Mouse (Mus musculus) megakaryocyte, adult 5-6 weeks (primary cell): Measurements from ENCODE around the gene Tmem259. TPM values are rescaled to one million over a fixed set of nuclear protein-coding genes. Genes with fewer than 3 reads are reported as not detected.

ENCODE experiments used
- total RNA-seq, 2 experiments: library from RNA; stranded (forward) in 1 of 2; stranded (reverse) in 1 of 2; fragments of 153-499, 151-499 nt in 1 of 2; fragments of 221-1000, 200-1000 nt in 1 of 2; gene quantifications; 2 replicates each; pipeline versions ENCODE4 v1.2.3 to v1.2.4; 2015 to 2017

The Tmem259 gene
- total RNA-seq, 2 experiments from 2014 or later = 52.1 to 52.2 TPM

Other genes starting within 250 kb of the Tmem259 start
Only the 30 nearest of the 33 such genes appear.
- gene Rnf126, start 217.4 kb downstream of the Tmem259 start, total RNA-seq (2015) = 30.4 and 34.0 TPM in 2 replicates
- gene Rnf126, start 217.4 kb downstream of the Tmem259 start, total RNA-seq (2017) = 12.5 and 13.0 TPM in 2 replicates
- 3.9 and 5.3 TPM in 2 replicates for gene Fstl3, start 207.1 kb downstream of the Tmem259 start, total RNA-seq (2015)
- gene Fstl3, start 207.1 kb downstream of the Tmem259 start, total RNA-seq (2017) = 1.7 and 2.7 TPM in 2 replicates
- 2.7 and 5.6 TPM in 2 replicates for gene Prss57, start 193.4 kb downstream of the Tmem259 start, total RNA-seq (2015)
- gene Prss57, start 193.4 kb downstream of the Tmem259 start, total RNA-seq (2017) = 1.2 and 1.8 TPM in 2 replicates
- gene Palm, start 190.8 kb downstream of the Tmem259 start, total RNA-seq (2015) = 39.3 and 42.2 TPM in 2 replicates
- gene Palm, start 190.8 kb downstream of the Tmem259 start, total RNA-seq (2017) = 30.2 and 35.5 TPM in 2 replicates
- not detected in 2 replicates for gene Misp, start 163.3 kb downstream of the Tmem259 start, total RNA-seq (2015)
- not detected in 2 replicates for gene Misp, start 163.3 kb downstream of the Tmem259 start, total RNA-seq (2017)
- 138 and 144 TPM in 2 replicates for gene Ptbp1, start 129.9 kb downstream of the Tmem259 start, total RNA-seq (2015)
- 97.9 and 133 TPM in 2 replicates for gene Ptbp1, start 129.9 kb downstream of the Tmem259 start, total RNA-seq (2017)
- 322 and 372 TPM in 2 replicates for gene Prtn3, start 109.9 kb downstream of the Tmem259 start, total RNA-seq (2015)
- 92.6 and 97.3 TPM in 2 replicates for gene Prtn3, start 109.9 kb downstream of the Tmem259 start, total RNA-seq (2017)
- 6.2 and 10.6 TPM in 2 replicates for gene Plppr3, start 109.7 kb downstream of the Tmem259 start, total RNA-seq (2015)
- 13.2 and 17.6 TPM in 2 replicates for gene Plppr3, start 109.7 kb downstream of the Tmem259 start, total RNA-seq (2017)
- 348 and 366 TPM in 2 replicates for gene Elane, start 98.1 kb downstream of the Tmem259 start, total RNA-seq (2015)
- gene Elane, start 98.1 kb downstream of the Tmem259 start, total RNA-seq (2017) = 161 and 164 TPM in 2 replicates
- not detected in 2 replicates for gene Cfd, start 93.5 kb downstream of the Tmem259 start, total RNA-seq (2015)
- not detected in 2 replicates for gene Cfd, start 93.5 kb downstream of the Tmem259 start, total RNA-seq (2017)
- gene Med16, start 75.4 kb downstream of the Tmem259 start, total RNA-seq (2015) = 12.0 and 13.6 TPM in 2 replicates
- 17.5 and 18.0 TPM in 2 replicates for gene Med16, start 75.4 kb downstream of the Tmem259 start, total RNA-seq (2017)
- not detected in 2 replicates for gene Gm26602, start 73.5 kb downstream of the Tmem259 start, total RNA-seq (2015)
- gene Gm26602, start 73.5 kb downstream of the Tmem259 start, total RNA-seq (2017) = not detected in 2 replicates
- gene Kiss1r, start 67.4 kb downstream of the Tmem259 start, total RNA-seq (2015) = 0.18 and 0.29 TPM in 2 replicates
- gene Kiss1r, start 67.4 kb downstream of the Tmem259 start, total RNA-seq (2017) = 0.26 and 0.77 TPM in 2 replicates
- 118 and 121 TPM in 2 replicates for gene R3hdm4, start 63.1 kb downstream of the Tmem259 start, total RNA-seq (2015)
- 92.1 and 134 TPM in 2 replicates for gene R3hdm4, start 63.1 kb downstream of the Tmem259 start, total RNA-seq (2017)
- gene Arid3a, start 57.3 kb downstream of the Tmem259 start, total RNA-seq (2015) = 36.7 and 38.7 TPM in 2 replicates
- 59.2 and 67.8 TPM in 2 replicates for gene Arid3a, start 57.3 kb downstream of the Tmem259 start, total RNA-seq (2017)
- gene Wdr18, start 24.2 kb downstream of the Tmem259 start, total RNA-seq (2015) = 10.6 and 15.7 TPM in 2 replicates
- gene Wdr18, start 24.2 kb downstream of the Tmem259 start, total RNA-seq (2017) = 7.8 TPM in 2 replicates
- gene Grin3b, start 13.6 kb downstream of the Tmem259 start, total RNA-seq (2015) = not detected in 2 replicates
- gene Grin3b, start 13.6 kb downstream of the Tmem259 start, total RNA-seq (2017) = 0.18 TPM in 1 of 2 replicates, not detected in the other
- 174 and 175 TPM in 2 replicates for gene Cnn2, start 4.3 kb upstream of the Tmem259 start, total RNA-seq (2015)
- 286 and 299 TPM in 2 replicates for gene Cnn2, start 4.3 kb upstream of the Tmem259 start, total RNA-seq (2017)
- 32.6 and 34.7 TPM in 2 replicates for gene Abca7, start 12.2 kb upstream of the Tmem259 start, total RNA-seq (2015)
- 33.6 and 37.4 TPM in 2 replicates for gene Abca7, start 12.2 kb upstream of the Tmem259 start, total RNA-seq (2017)
- 135 and 140 TPM in 2 replicates for gene Arhgap45, start 32.3 kb upstream of the Tmem259 start, total RNA-seq (2015)
- gene Arhgap45, start 32.3 kb upstream of the Tmem259 start, total RNA-seq (2017) = 235 and 237 TPM in 2 replicates
- 70.2 and 70.7 TPM in 2 replicates for gene Polr2e, start 55.5 kb upstream of the Tmem259 start, total RNA-seq (2015)
- 58.4 and 69.2 TPM in 2 replicates for gene Polr2e, start 55.5 kb upstream of the Tmem259 start, total RNA-seq (2017)
- 259 and 303 TPM in 2 replicates for gene Gpx4, start 62.8 kb upstream of the Tmem259 start, total RNA-seq (2015)
- 375 and 378 TPM in 2 replicates for gene Gpx4, start 62.8 kb upstream of the Tmem259 start, total RNA-seq (2017)
- gene Sbno2, start 121.2 kb upstream of the Tmem259 start, total RNA-seq (2015) = 32.4 and 33.0 TPM in 2 replicates
- 41.9 and 46.7 TPM in 2 replicates for gene Sbno2, start 121.2 kb upstream of the Tmem259 start, total RNA-seq (2017)
- 58.0 and 60.7 TPM in 2 replicates for gene Stk11, start 131.5 kb upstream of the Tmem259 start, total RNA-seq (2015)
- 142 and 146 TPM in 2 replicates for gene Stk11, start 131.5 kb upstream of the Tmem259 start, total RNA-seq (2017)
- 161 and 162 TPM in 2 replicates for gene Atp5d, start 154.3 kb upstream of the Tmem259 start, total RNA-seq (2015)
- 31.0 and 34.7 TPM in 2 replicates for gene Atp5d, start 154.3 kb upstream of the Tmem259 start, total RNA-seq (2017)
- gene Cbarp, start 156.5 kb upstream of the Tmem259 start, total RNA-seq (2015) = 1.6 and 2.2 TPM in 2 replicates
- gene Cbarp, start 156.5 kb upstream of the Tmem259 start, total RNA-seq (2017) = 1.4 TPM in 1 of 2 replicates, not detected in the other
- 29.5 and 29.6 TPM in 2 replicates for gene Midn, start 163.9 kb upstream of the Tmem259 start, total RNA-seq (2015)
- gene Midn, start 163.9 kb upstream of the Tmem259 start, total RNA-seq (2017) = 22.4 and 36.1 TPM in 2 replicates
- 11.7 and 13.8 TPM in 2 replicates for gene Cirbp, start 181.7 kb upstream of the Tmem259 start, total RNA-seq (2015)
- 29.3 and 32.1 TPM in 2 replicates for gene Cirbp, start 181.7 kb upstream of the Tmem259 start, total RNA-seq (2017)
- 19.3 and 21.0 TPM in 2 replicates for gene 1600002K03Rik, start 188.6 kb upstream of the Tmem259 start, total RNA-seq (2015)
- gene 1600002K03Rik, start 188.6 kb upstream of the Tmem259 start, total RNA-seq (2017) = 18.8 and 20.9 TPM in 2 replicates
- gene Efna2, start 195.2 kb upstream of the Tmem259 start, total RNA-seq (2015) = 0.49 TPM in 1 of 2 replicates, not detected in the other
- 0.12 TPM in 1 of 2 replicates, not detected in the other for gene Efna2, start 195.2 kb upstream of the Tmem259 start, total RNA-seq (2017)